ENCODE assay signal across 20 mouse cellular contexts in genomic region chr7:19477624-19478384, GRCm38 (mm10). TPM values are rescaled to one million over a fixed set of nuclear protein-coding genes. Genes with fewer than 3 reads are reported as not detected.
DNase-seq lines count a peak whose midpoint lies in the region; ATAC-seq and TF ChIP-seq lines count a peak whose summit lies in the region.
"Had no signal": no experiment of that assay in that cellular context is flagged by ENCODE, and none has a peak within 500 bp of the region (broad histone marks: within the 10 kb centered on the region; RNA-seq: fewer than 3 reads in every experiment).

No protein-coding gene starts in this region.

- H3K4me3 ChIP-seq in lung, embryonic 15.5 days = no peak overlapping the region
- H3K4me3 ChIP-seq in limb, embryonic 15.5 days = no peak overlapping the region
- H3K4me3 ChIP-seq in hindbrain, postnatal 0 days (ENCODE audit: low read length) = no peak overlapping the region
- H3K4me3 ChIP-seq: hindbrain, embryonic 15.5 days; limb, embryonic 12.5 days; neural tube, embryonic 12.5 days; stomach, embryonic 15.5 days had no signal

- peaks cover 18% of the 10 kb centered on the region for H3K4me1 ChIP-seq in lung, embryonic 15.5 days
- peaks cover 20% of the 10 kb centered on the region for H3K4me1 ChIP-seq in limb, embryonic 15.5 days
- H3K4me1 ChIP-seq in hindbrain, postnatal 0 days (ENCODE audit: insufficient read depth, low read length) = no peaks in the 10 kb centered on the region

- no peak for TF ChIP-seq CTCF in hindbrain, postnatal 0 days (IDR thresholded peaks at IDR 0.05; ENCODE audit: low read depth)

- no peaks in the 10 kb centered on the region for H3K9me3 ChIP-seq in lung, embryonic 15.5 days
- no peaks in the 10 kb centered on the region for H3K9me3 ChIP-seq in limb, embryonic 15.5 days
- H3K9me3 ChIP-seq in hindbrain, postnatal 0 days (ENCODE audit: low read length) = no peaks in the 10 kb centered on the region
- H3K9me3 ChIP-seq: hindbrain, embryonic 15.5 days; limb, embryonic 12.5 days; neural tube, embryonic 12.5 days; stomach, embryonic 15.5 days had no signal

- H3K27ac ChIP-seq in lung, embryonic 15.5 days = peak overlapping the region; percentile 50; the same call in 1 of the 2 replicates
- H3K27ac ChIP-seq in limb, embryonic 15.5 days = peak overlapping the region; percentile 59
- no peak overlapping the region for H3K27ac ChIP-seq in hindbrain, postnatal 0 days
- H3K27ac ChIP-seq: hindbrain, embryonic 15.5 days; limb, embryonic 12.5 days; macrophage; neural tube, embryonic 12.5 days; stomach, embryonic 15.5 days had no signal

- ATAC-seq in lung, embryonic 15.5 days (ENCODE audit: borderline replicate concordance, extremely low read depth, low FRiP score, low TSS enrichment) = no peak
- ATAC-seq in limb, embryonic 15.5 days (ENCODE audit: insufficient number of reproducible peaks, low FRiP score, low TSS enrichment, low read depth) = peak; percentile 15; the same call in 1 of the 2 replicates
- no peak for ATAC-seq in hindbrain, postnatal 0 days

- H3K36me3 ChIP-seq in lung, embryonic 15.5 days = no peaks in the 10 kb centered on the region
- H3K36me3 ChIP-seq in limb, embryonic 15.5 days = no peaks in the 10 kb centered on the region
- H3K36me3 ChIP-seq in hindbrain, postnatal 0 days (ENCODE audit: insufficient read depth, low read length) = no peaks in the 10 kb centered on the region
- H3K36me3 ChIP-seq: hindbrain, embryonic 15.5 days; limb, embryonic 12.5 days; neural tube, embryonic 12.5 days; stomach, embryonic 15.5 days had no signal

- H3K9ac ChIP-seq in lung, embryonic 15.5 days = no peak overlapping the region
- no peak overlapping the region for H3K9ac ChIP-seq in limb, embryonic 15.5 days
- H3K9ac ChIP-seq in hindbrain, postnatal 0 days (replicated peaks; ENCODE audit: low read length) = no peak overlapping the region
- H3K9ac ChIP-seq: hindbrain, embryonic 15.5 days; limb, embryonic 12.5 days; neural tube, embryonic 12.5 days; stomach, embryonic 15.5 days had no signal

- WGBS in lung, embryonic 15.5 days = 19% methylated on average over 14 of the region's 14 CpGs
- WGBS in limb, embryonic 15.5 days = 26% methylated on average over 14 of the region's 14 CpGs
- WGBS in hindbrain, postnatal 0 days = 33% methylated on average over 14 of the region's 14 CpGs

- peak; percentile 50 for DNase-seq in adrenal gland, postnatal 14 days
- DNase-seq in adrenal gland, adult 8-10 months = no peak
- no peak for DNase-seq in lung, postnatal 25 days (ENCODE audit: low spot score)
- peak; percentile 59 for DNase-seq in kidney, adult 18-20 months
- no peak for DNase-seq in hindbrain, postnatal 0 days (ENCODE audit: low spot score)
- DNase-seq in neural tube, embryonic 10.5 days (ENCODE audit: extremely low spot score, low spot score) = no peak
- DNase-seq: cerebellum, adult 2 months; embryo, embryonic 11 days; gastrocnemius, postnatal 14 days; layer of hippocampus, postnatal 36 days; midbrain, embryonic 14.5 days; thymus, postnatal 36 days had no signal

- peaks cover 38% of the 10 kb centered on the region for H3K27me3 ChIP-seq in lung, embryonic 15.5 days
- peaks cover 12% of the 10 kb centered on the region for H3K27me3 ChIP-seq in limb, embryonic 15.5 days
- no peaks in the 10 kb centered on the region for H3K27me3 ChIP-seq in hindbrain, postnatal 0 days (ENCODE audit: insufficient read depth, low read length)

- no peak overlapping the region for H3K4me2 ChIP-seq in lung, embryonic 15.5 days
- no peak overlapping the region for H3K4me2 ChIP-seq in limb, embryonic 15.5 days
- no peak overlapping the region for H3K4me2 ChIP-seq in hindbrain, postnatal 0 days (ENCODE audit: low read depth, low read length)
- H3K4me2 ChIP-seq: hindbrain, embryonic 15.5 days; limb, embryonic 12.5 days; neural tube, embryonic 12.5 days; stomach, embryonic 15.5 days had no signal

RNA-seq across cellular contexts. Expression of gene Exoc3l2, which starts 14.7 kb away (rescaled TPM):
- total RNA-seq in adrenal gland, postnatal 14 days (2021) = 21.8 and 22.0 TPM in 2 replicates
- total RNA-seq in adrenal gland, adult 8-10 months (2022) = 10 to 100 TPM; 31.9 to 69.2 (median 51.8) TPM
- 1.4 and 1.7 TPM in 2 replicates for polyA plus RNA-seq in lung, embryonic 15.5 days (2015; fragmentation: Nextera tagmentation; extraction: Ambion mirVana)
- 1.4 and 1.6 TPM in 2 replicates for polyA plus RNA-seq in limb, embryonic 15.5 days (2015; fragmentation: Nextera tagmentation; extraction: Ambion mirVana)
- 0.61 and 1.3 TPM in 2 replicates for total RNA-seq in hindbrain, postnatal 0 days (2014; rRNA removed)
- polyA plus RNA-seq in hindbrain, postnatal 0 days (2015; fragmentation: Nextera tagmentation; extraction: Ambion mirVana) = 2.0 and 2.3 TPM in 2 replicates
- polyA plus RNA-seq: macrophage had no signal

RNA-seq across cellular contexts. Expression of gene Mark4, which starts 19.2 kb away (rescaled TPM):
- total RNA-seq in adrenal gland, postnatal 14 days (2021) = 45.1 and 45.2 TPM in 2 replicates
- total RNA-seq in adrenal gland, adult 8-10 months (2022) = 10 to 100 TPM; 44.4 to 53.9 (median 47.6) TPM
- polyA plus RNA-seq in lung, embryonic 15.5 days (2015; fragmentation: Nextera tagmentation; extraction: Ambion mirVana) = 7.9 TPM in 2 replicates
- 8.2 and 9.3 TPM in 2 replicates for polyA plus RNA-seq in limb, embryonic 15.5 days (2015; fragmentation: Nextera tagmentation; extraction: Ambion mirVana)
- total RNA-seq in hindbrain, postnatal 0 days (2014; rRNA removed) = 60.3 and 60.5 TPM in 2 replicates
- polyA plus RNA-seq in hindbrain, postnatal 0 days (2015; fragmentation: Nextera tagmentation; extraction: Ambion mirVana) = 16.2 and 18.1 TPM in 2 replicates

RNA-seq across cellular contexts. Expression of gene Bloc1s3, which starts 30.4 kb away (rescaled TPM):
- 6.7 and 8.6 TPM in 2 replicates for total RNA-seq in adrenal gland, postnatal 14 days (2021)
- total RNA-seq in adrenal gland, adult 8-10 months (2022) = 10 to 100 TPM; 12.7 to 15.4 (median 13.6) TPM
- 2.0 TPM in 2 replicates for polyA plus RNA-seq in lung, embryonic 15.5 days (2015; fragmentation: Nextera tagmentation; extraction: Ambion mirVana)
- 1.8 and 2.0 TPM in 2 replicates for polyA plus RNA-seq in limb, embryonic 15.5 days (2015; fragmentation: Nextera tagmentation; extraction: Ambion mirVana)
- 18.8 and 22.4 TPM in 2 replicates for total RNA-seq in hindbrain, postnatal 0 days (2014; rRNA removed)
- polyA plus RNA-seq in hindbrain, postnatal 0 days (2015; fragmentation: Nextera tagmentation; extraction: Ambion mirVana) = 3.8 and 4.3 TPM in 2 replicates

RNA-seq across cellular contexts. Expression of gene Trappc6a, which starts 30.4 kb away (rescaled TPM):
- total RNA-seq in adrenal gland, postnatal 14 days (2021) = 69.4 and 71.2 TPM in 2 replicates
- 100 to 1,000 TPM in 1 of 4 experiments, 10 to 100 TPM in 3; 77.7 to 107 (median 90.3) TPM for total RNA-seq in adrenal gland, adult 8-10 months (2022)
- 97.8 and 103 TPM in 2 replicates for polyA plus RNA-seq in lung, embryonic 15.5 days (2015; fragmentation: Nextera tagmentation; extraction: Ambion mirVana)
- polyA plus RNA-seq in limb, embryonic 15.5 days (2015; fragmentation: Nextera tagmentation; extraction: Ambion mirVana) = 94.7 and 97.9 TPM in 2 replicates
- total RNA-seq in hindbrain, postnatal 0 days (2014; rRNA removed) = 26.4 and 46.5 TPM in 2 replicates
- 42.8 and 44.3 TPM in 2 replicates for polyA plus RNA-seq in hindbrain, postnatal 0 days (2015; fragmentation: Nextera tagmentation; extraction: Ambion mirVana)

RNA-seq across cellular contexts. Expression of gene Nkpd1, which starts 39.8 kb away (rescaled TPM):
- total RNA-seq in adrenal gland, postnatal 14 days (2021) = 0.15 and 0.83 TPM in 2 replicates
- total RNA-seq in adrenal gland, adult 8-10 months (2022) = under 1 TPM in 2 of 4 experiments, not detected in 2; 0.13 to 0.31 TPM
- polyA plus RNA-seq in lung, embryonic 15.5 days (2015; fragmentation: Nextera tagmentation; extraction: Ambion mirVana) = 0.20 TPM in 1 of 2 replicates, not detected in the other
- 1.7 and 2.5 TPM in 2 replicates for polyA plus RNA-seq in limb, embryonic 15.5 days (2015; fragmentation: Nextera tagmentation; extraction: Ambion mirVana)
- total RNA-seq in hindbrain, postnatal 0 days (2014; rRNA removed) = 1.9 and 4.4 TPM in 2 replicates
- 1.3 TPM in 2 replicates for polyA plus RNA-seq in hindbrain, postnatal 0 days (2015; fragmentation: Nextera tagmentation; extraction: Ambion mirVana)
- total RNA-seq: gastrocnemius, postnatal 14 days had no signal
- polyA plus RNA-seq: heart, embryonic 14.5 days; macrophage had no signal

Comparison
In these comparisons a context has a peak if more than half of its experiments do, and no peak if none do; other contexts are left out.
1. DNase-seq: peak in adrenal gland, postnatal 14 days (single experiment) and kidney, adult 18-20 months (single experiment); none in adrenal gland, adult 8-10 months (single experiment), lung, postnatal 25 days (single experiment), hindbrain, postnatal 0 days (single experiment) and neural tube, embryonic 10.5 days (single experiment).
2. RNA of gene Exoc3l2, which starts 14.7 kb away (total RNA-seq): 31.9 to 69.2 TPM in adrenal gland, adult 8-10 months and 21.8 to 22.0 TPM in adrenal gland, postnatal 14 days; 0.61 to 1.3 TPM in hindbrain, postnatal 0 days; every median in the first group is over 10 times any median in the second.